Mouse (Mus musculus): ENCODE data around the gene Gramd1b.

GRCm38 (mm10) chr9:40361970-40362369 is 169.2 kb downstream of the Gramd1b start:
- TF ChIP-seq CTCF (IDR thresholded peaks at IDR 0.05; ENCODE audit: low read depth) (no peak), EP300 (IDR thresholded peaks at IDR 0.05; ENCODE audit: low read depth) (no peak)

All from heart, postnatal 0 days (tissue).